Mouse (Mus musculus): ENCODE data around the gene Irgm2. TPM values are rescaled to one million over a fixed set of nuclear protein-coding genes. Genes with fewer than 3 reads are reported as not detected.
A peak's percentile ranks its signal among the peaks of the same experiment; 100 is the strongest.
"Not testable (repeated sequence)": the region's sequence is repeated elsewhere in the genome, so short reads cannot be mapped to it uniquely, and the experiment has no call there.

The Irgm2 gene
- polyA plus RNA-seq, 1 experiment from 2014 or later, result 1.2 TPM

DNA sequence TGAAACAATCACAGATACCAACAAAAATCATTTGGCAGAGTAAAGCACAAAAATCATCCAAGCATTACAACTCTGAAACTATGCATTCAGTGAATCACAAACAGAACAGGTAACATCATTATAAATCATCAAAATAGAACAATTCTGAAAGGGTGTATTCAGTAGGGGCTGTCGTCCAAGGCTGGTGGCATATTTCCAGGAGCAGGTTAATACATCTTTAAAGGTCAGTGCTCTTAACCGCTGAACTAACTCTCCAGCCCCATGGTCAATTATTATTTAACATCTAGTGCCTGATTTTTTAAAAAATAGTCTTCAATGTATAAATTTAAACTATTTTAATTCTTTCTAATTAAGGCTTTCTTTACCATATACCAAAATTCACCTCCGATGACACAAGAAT is 35.1 kb downstream of the Irgm2 start:
- not testable (repeated sequence) for H3K27ac ChIP-seq; H3K4me3 ChIP-seq; H3K4me2 ChIP-seq (replicated peaks); H3K4me1 ChIP-seq; H3K9ac ChIP-seq; H3K9me3 ChIP-seq; H3K36me3 ChIP-seq; ATAC-seq (ENCODE audit: insufficient number of reproducible peaks, insufficient read depth, low FRiP score, low TSS enrichment); H3K27me3 ChIP-seq
- WGBS, result 82% methylated on average over 3 of the region's 3 CpGs

DNA sequence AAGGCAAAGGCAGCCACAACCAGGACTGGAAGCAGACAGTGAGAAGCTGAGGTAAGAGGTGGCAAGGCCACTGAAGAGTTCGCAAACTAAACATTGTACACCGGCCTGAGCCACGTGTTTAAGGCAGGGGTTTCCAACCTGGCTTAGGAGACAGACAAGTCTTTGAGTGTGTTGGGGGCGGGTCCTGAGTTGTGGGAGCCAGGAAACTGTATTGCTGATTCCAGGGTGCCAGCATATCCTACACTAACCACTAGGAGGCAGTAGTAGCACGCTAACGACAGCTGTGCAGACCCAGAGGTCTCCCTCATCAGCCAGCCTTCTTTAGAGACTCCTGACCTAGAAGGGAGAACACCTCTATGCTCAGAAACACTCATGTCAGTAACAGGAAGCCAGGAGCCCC is 35.7 kb downstream of the Irgm2 start:
- ATAC-seq (ENCODE audit: insufficient number of reproducible peaks, insufficient read depth, low FRiP score, low TSS enrichment), result no peak
- WGBS, result 15% methylated on average over 6 of the region's 6 CpGs
- Histone ChIP-seq H3K36me3 (no peaks in the 10 kb centered on the region), H3K9ac (no peak overlapping the region), H3K9me3 (no peaks in the 10 kb centered on the region), H3K27ac (no peak overlapping the region), H3K27me3 (no peaks in the 10 kb centered on the region), H3K4me1 (no peaks in the 10 kb centered on the region), H3K4me3 (no peak overlapping the region), H3K4me2 (replicated peaks) (no peak overlapping the region)

DNA sequence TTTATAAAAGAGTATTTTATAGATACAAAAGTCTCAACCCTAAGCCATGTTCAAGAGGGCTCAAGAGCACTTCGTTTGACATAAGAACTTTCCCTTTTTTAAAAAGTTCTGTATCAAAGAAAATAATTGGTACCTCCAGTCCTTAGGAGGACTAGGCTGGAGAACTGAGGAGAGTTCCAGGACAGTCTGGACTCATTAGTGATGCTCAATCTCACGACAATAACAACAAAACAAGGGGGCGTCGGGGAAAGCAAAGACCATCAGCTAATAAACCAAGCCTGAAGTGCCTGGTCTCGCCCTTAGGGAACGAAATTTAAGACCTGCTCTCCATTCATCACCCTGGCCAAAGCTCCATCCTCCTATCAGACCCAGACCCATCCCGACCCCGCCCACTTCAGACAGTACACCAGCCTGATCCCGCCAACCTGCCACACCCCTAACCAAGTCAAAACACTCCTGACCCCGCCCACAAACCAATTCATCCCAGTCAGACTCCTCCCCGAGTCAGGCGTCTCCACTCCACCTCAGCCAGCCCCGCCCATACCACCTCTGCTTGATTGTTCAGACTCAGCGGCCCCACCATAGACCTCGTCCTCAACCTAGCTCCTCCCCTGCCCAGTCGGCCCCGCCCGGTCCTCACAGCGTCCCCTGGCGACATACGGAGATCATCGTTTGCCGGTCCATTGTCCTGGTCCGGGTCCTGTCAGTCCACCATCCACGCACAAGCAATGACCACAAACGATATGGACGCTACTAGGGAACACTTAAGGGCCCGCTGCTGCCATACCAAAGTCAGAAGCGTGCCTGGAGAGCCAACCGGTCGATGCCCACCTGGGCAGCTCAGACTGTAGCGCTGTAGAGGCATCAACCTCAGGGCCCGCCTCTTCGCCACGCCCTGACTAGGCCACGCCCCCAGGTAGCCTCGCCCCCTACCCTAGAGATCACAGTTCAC is 39.7 kb downstream of the Irgm2 start:
- 1% methylated on average over 37 of the region's 37 CpGs for WGBS
- Histone ChIP-seq H3K9me3 (no peaks in the 10 kb centered on the region), H3K27ac (0 out of 2 replicates have a peak overlapping the region, but pooled peaks have one; percentile 5), H3K4me2 (replicated peaks) (peak overlapping the region; percentile 69), H3K36me3 (no peaks in the 10 kb centered on the region), H3K27me3 (no peaks in the 10 kb centered on the region), H3K9ac (0 out of 2 replicates have a peak overlapping the region, but pooled peaks have one; percentile 40), H3K4me3 (peak overlapping the region; percentile 40), H3K4me1 (no peaks in the 10 kb centered on the region)
- ATAC-seq (ENCODE audit: insufficient number of reproducible peaks, insufficient read depth, low FRiP score, low TSS enrichment), result peak; percentile 87

GRCm38 (mm10) chr11:58247294-58247693 is 47.9 kb downstream of the Irgm2 start:
- no peak for ATAC-seq (ENCODE audit: insufficient number of reproducible peaks, insufficient read depth, low FRiP score, low TSS enrichment)
- 41% methylated on average over 4 of the region's 4 CpGs for WGBS
- Histone ChIP-seq H3K9ac (no peak overlapping the region), H3K9me3 (no peaks in the 10 kb centered on the region), H3K27ac (no peak overlapping the region), H3K4me3 (no peak overlapping the region), H3K4me1 (no peaks in the 10 kb centered on the region), H3K4me2 (replicated peaks) (no peak overlapping the region), H3K36me3 (no peaks in the 10 kb centered on the region), H3K27me3 (0 out of 2 replicates have a peak, but pooled peaks cover 2% of the 10 kb centered on the region)

GRCm38 (mm10) chr11:58249203-58249981 is 50.0 kb downstream of the Irgm2 start:
- Histone ChIP-seq H3K4me2 (replicated peaks) (no peak overlapping the region), H3K9me3 (no peaks in the 10 kb centered on the region), H3K36me3 (no peaks in the 10 kb centered on the region), H3K9ac (no peak overlapping the region), H3K27me3 (0 out of 2 replicates have a peak, but pooled peaks cover 2% of the 10 kb centered on the region), H3K4me3 (no peak overlapping the region), H3K4me1 (no peaks in the 10 kb centered on the region), H3K27ac (no peak overlapping the region)
- 83% methylated on average over 7 of the region's 7 CpGs for WGBS
- no peak for ATAC-seq (ENCODE audit: insufficient number of reproducible peaks, insufficient read depth, low FRiP score, low TSS enrichment)

- no peak overlapping the region for H3K4me2 ChIP-seq (replicated peaks)
- H3K9ac ChIP-seq, result no peak overlapping the region
- H3K27me3 ChIP-seq, result 0 out of 2 replicates have a peak, but pooled peaks cover 2% of the 10 kb centered on the region
- no peak overlapping the region for H3K27ac ChIP-seq
- WGBS, result 74% methylated on average over 5 of the region's 5 CpGs
- no peaks in the 10 kb centered on the region for H3K36me3 ChIP-seq
- no peak for ATAC-seq (ENCODE audit: insufficient number of reproducible peaks, insufficient read depth, low FRiP score, low TSS enrichment)
- H3K4me1 ChIP-seq, result no peaks in the 10 kb centered on the region
- no peaks in the 10 kb centered on the region for H3K9me3 ChIP-seq
- H3K4me3 ChIP-seq, result no peak overlapping the region
Observed at GRCm38 (mm10) chr11:58250550-58250949, 51.1 kb downstream of the Irgm2 start.

- Histone ChIP-seq H3K27ac (no peak overlapping the region), H3K4me3 (no peak overlapping the region), H3K4me1 (no peaks in the 10 kb centered on the region), H3K27me3 (no peaks in the 10 kb centered on the region), H3K36me3 (no peaks in the 10 kb centered on the region), H3K9ac (no peak overlapping the region), H3K9me3 (no peaks in the 10 kb centered on the region), H3K4me2 (replicated peaks) (no peak overlapping the region)
- no peak for ATAC-seq (ENCODE audit: insufficient number of reproducible peaks, insufficient read depth, low FRiP score, low TSS enrichment)
- WGBS, result 96% methylated on average over 3 of the region's 3 CpGs
Observed at GRCm38 (mm10) chr11:58254411-58254810, 55.0 kb downstream of the Irgm2 start.

GRCm38 (mm10) chr11:58257816-58258215 is 58.4 kb downstream of the Irgm2 start:
- WGBS, result 82% methylated on average over 5 of the region's 5 CpGs
- Histone ChIP-seq H3K36me3 (no peaks in the 10 kb centered on the region), H3K4me2 (replicated peaks) (no peak overlapping the region), H3K9ac (no peak overlapping the region), H3K4me1 (no peaks in the 10 kb centered on the region), H3K27ac (no peak overlapping the region), H3K4me3 (no peak overlapping the region), H3K9me3 (no peaks in the 10 kb centered on the region), H3K27me3 (no peaks in the 10 kb centered on the region)
- no peak for ATAC-seq (ENCODE audit: insufficient number of reproducible peaks, insufficient read depth, low FRiP score, low TSS enrichment)

GRCm38 (mm10) chr11:58260156-58260555 is 60.7 kb downstream of the Irgm2 start:
- Histone ChIP-seq H3K4me1 (no peaks in the 10 kb centered on the region), H3K27me3 (no peaks in the 10 kb centered on the region), H3K9ac (no peak overlapping the region), H3K27ac (no peak overlapping the region), H3K4me3 (no peak overlapping the region), H3K36me3 (no peaks in the 10 kb centered on the region), H3K4me2 (replicated peaks) (no peak overlapping the region), H3K9me3 (no peaks in the 10 kb centered on the region)
- 84% methylated on average over 4 of the region's 4 CpGs for WGBS
- ATAC-seq (ENCODE audit: insufficient number of reproducible peaks, insufficient read depth, low FRiP score, low TSS enrichment), result no peak

GRCm38 (mm10) chr11:58261826-58262225 is 62.4 kb downstream of the Irgm2 start:
- no peak for ATAC-seq (ENCODE audit: insufficient number of reproducible peaks, insufficient read depth, low FRiP score, low TSS enrichment)
- Histone ChIP-seq H3K4me3 (no peak overlapping the region), H3K4me1 (no peaks in the 10 kb centered on the region), H3K9ac (no peak overlapping the region), H3K27me3 (no peaks in the 10 kb centered on the region), H3K4me2 (replicated peaks) (no peak overlapping the region), H3K36me3 (no peaks in the 10 kb centered on the region), H3K9me3 (no peaks in the 10 kb centered on the region), H3K27ac (no peak overlapping the region)
- WGBS, result 85% methylated on average over 4 of the region's 4 CpGs

DNA sequence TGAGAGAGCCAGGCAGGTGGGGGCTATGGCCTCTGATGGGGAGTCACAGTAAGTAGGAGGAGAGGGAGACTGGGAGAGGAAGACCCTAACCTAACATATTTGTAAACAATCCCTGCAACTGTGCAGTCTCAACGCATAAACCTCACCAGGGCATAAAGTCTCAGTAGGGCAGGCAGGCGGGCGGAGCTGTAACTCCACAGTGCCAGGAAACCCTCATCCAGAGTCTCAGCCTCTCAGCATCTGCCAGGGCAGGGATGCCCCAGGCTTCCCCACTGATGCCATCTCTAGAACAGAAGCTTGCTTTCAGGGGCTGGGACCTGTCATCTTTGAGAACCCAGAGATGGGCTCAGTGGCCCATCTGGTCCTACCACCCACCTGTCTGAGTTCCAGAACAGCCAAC is 62.9 kb downstream of the Irgm2 start:
- no peaks in the 10 kb centered on the region for H3K9me3 ChIP-seq
- H3K27me3 ChIP-seq, result no peaks in the 10 kb centered on the region
- H3K4me1 ChIP-seq, result no peaks in the 10 kb centered on the region
- no peak overlapping the region for H3K4me2 ChIP-seq (replicated peaks)
- no peak overlapping the region for H3K4me3 ChIP-seq
- WGBS, result 89% methylated on average over 3 of the region's 3 CpGs
- no peak for ATAC-seq (ENCODE audit: insufficient number of reproducible peaks, insufficient read depth, low FRiP score, low TSS enrichment)
- no peak overlapping the region for H3K27ac ChIP-seq
- H3K36me3 ChIP-seq, result no peaks in the 10 kb centered on the region
- no peak overlapping the region for H3K9ac ChIP-seq

- Histone ChIP-seq H3K36me3 (no peaks in the 10 kb centered on the region), H3K9ac (no peak overlapping the region), H3K27ac (no peak overlapping the region), H3K4me3 (no peak overlapping the region), H3K9me3 (no peaks in the 10 kb centered on the region), H3K27me3 (no peaks in the 10 kb centered on the region), H3K4me1 (no peaks in the 10 kb centered on the region), H3K4me2 (replicated peaks) (no peak overlapping the region)
- no peak for ATAC-seq (ENCODE audit: insufficient number of reproducible peaks, insufficient read depth, low FRiP score, low TSS enrichment)
- WGBS, result 57% methylated on average over 2 of the region's 2 CpGs
Observed at GRCm38 (mm10) chr11:58263516-58263915, 64.1 kb downstream of the Irgm2 start.

Measured in embryonic facial prominence, embryonic 12.5 days (tissue).